Mouse (Mus musculus) MEL (cell line): ENCODE measurements around the gene Gm3952. TPM values are rescaled to one million over a fixed set of nuclear protein-coding genes. Genes with fewer than 3 reads are reported as not detected.
A peak's percentile ranks its signal among the peaks of the same experiment; 100 is the strongest.

Experiments used
- DNase-seq: peaks from one replicate; pipeline ENCODE4 v3.0.0; 2011; ENCODE audit warnings: low read depth, low spot score
- H3K27ac ChIP-seq: 2 replicates; pipeline ENCODE4 v1.5.1; 2012; ENCODE audit warnings: low read depth, mild to moderate bottlenecking, control low read depth, low read length, moderate library complexity; ENCODE audit not compliant: control insufficient read depth
- H3K27me3 ChIP-seq, 2 experiments: fragments of 150-350 bp in 1 of 2; sonication (generic) in 1 of 2; 2 replicates each; pipeline ENCODE4 v1.6.1; 2012; ENCODE audit warnings: low read length in 2 of 2, mild to moderate bottlenecking in 2 of 2, improper control_type of control experiment in 1 of 2, moderate library complexity in 1 of 2; ENCODE audit not compliant: insufficient read depth in 2 of 2, control insufficient read depth in 1 of 2
- H3K36me3 ChIP-seq, 2 experiments: 2 replicates each; pipeline ENCODE4 v1.6.1; 2012 to 2014; ENCODE audit warnings: low read length in 2 of 2, improper control_type of control experiment in 1 of 2, inconsistent platforms in 1 of 2, mild to moderate bottlenecking in 1 of 2; ENCODE audit not compliant: insufficient read depth in 2 of 2, control insufficient read depth in 1 of 2
- H3K4me1 ChIP-seq, 2 experiments: fragments of 150-350 bp in 1 of 2; sonication (generic) in 1 of 2; 2 replicates each; pipeline ENCODE4 v1.6.1; 2012; ENCODE audit warnings: low read length in 2 of 2, improper control_type of control experiment in 1 of 2, mild to moderate bottlenecking in 1 of 2; ENCODE audit not compliant: insufficient read depth in 2 of 2, control insufficient read depth in 1 of 2
- H3K4me3 ChIP-seq, 2 experiments: fragments of 150-350 bp in 1 of 2; sonication (generic) in 1 of 2; 2 replicates each; pipeline ENCODE4 v1.5.1; 2012; ENCODE audit warnings: low read depth in 2 of 2, low read length in 2 of 2, mild to moderate bottlenecking in 2 of 2, moderate library complexity in 2 of 2, control low read depth in 1 of 2, improper control_type of control experiment in 1 of 2; ENCODE audit not compliant: control insufficient read depth in 1 of 2, insufficient read depth in 1 of 2
- H3K79me2 ChIP-seq: 2 replicates; pipeline ENCODE4 v1.6.1; 2012; ENCODE audit warnings: mild to moderate bottlenecking, low read length, moderate library complexity; ENCODE audit not compliant: control insufficient read depth, poor library complexity, insufficient read depth
- H3K9ac ChIP-seq: 2 replicates; pipeline ENCODE4 v1.6.1; 2012; ENCODE audit warnings: low read depth, mild to moderate bottlenecking, control low read depth, low read length, moderate library complexity; ENCODE audit not compliant: control insufficient read depth, poor library complexity, severe bottlenecking
- H3K9me3 ChIP-seq: fragments of 150-350 bp; sonication (generic); replicated peaks from 2 replicates; pipeline ENCODE4 v1.6.1; 2012; ENCODE audit warnings: mild to moderate bottlenecking, low read length, improper control_type of control experiment, moderate library complexity; ENCODE audit not compliant: insufficient read depth
- BHLHE40 ChIP-seq: IDR thresholded peaks from 2 replicates; pipeline ENCODE4 v1.6.1; 2012; ENCODE audit warnings: low read depth, mild to moderate bottlenecking, inconsistent platforms, low read length, improper control_type of control experiment, borderline replicate concordance
- CHD1 ChIP-seq: IDR thresholded peaks from 2 replicates; pipeline ENCODE4 v1.6.1; 2012; ENCODE audit warnings: low read depth, mild to moderate bottlenecking, inconsistent platforms, low read length, improper control_type of control experiment
- ELF1 ChIP-seq: IDR thresholded peaks from 2 replicates; pipeline ENCODE4 v1.6.1; 2014; ENCODE audit warnings: low read depth, mild to moderate bottlenecking, inconsistent platforms, low read length, improper control_type of control experiment, moderate library complexity
- ETS1 ChIP-seq: IDR thresholded peaks from 2 replicates; pipeline ENCODE4 v1.6.1; 2012; ENCODE audit warnings: low read depth, mild to moderate bottlenecking, inconsistent platforms, low read length, improper control_type of control experiment, moderate library complexity
- HCFC1 ChIP-seq: IDR thresholded peaks from 2 replicates; pipeline ENCODE4 v1.6.1; 2012; ENCODE audit warnings: low read depth, mild to moderate bottlenecking, inconsistent platforms, low read length, improper control_type of control experiment, moderate library complexity
- JUND ChIP-seq: IDR thresholded peaks from 2 replicates; pipeline ENCODE4 v1.6.1; 2011; ENCODE audit warnings: low read depth, mild to moderate bottlenecking, improper control_type of control experiment, low read length
- KAT2A ChIP-seq: conservative IDR thresholded peaks from 2 replicates; pipeline ENCODE4 v1.6.1; 2012; ENCODE audit warnings: low read depth, low read length, improper control_type of control experiment, inconsistent platforms
- MAFK ChIP-seq: IDR thresholded peaks from 2 replicates; pipeline ENCODE4 v1.6.1; 2011; ENCODE audit warnings: low read depth, mild to moderate bottlenecking, low read length, improper control_type of control experiment, borderline replicate concordance
- MYB ChIP-seq: IDR thresholded peaks from 2 replicates; pipeline ENCODE4 v1.6.1; 2011; ENCODE audit warnings: mild to moderate bottlenecking, low read depth, low read length, improper control_type of control experiment
- NRF1 ChIP-seq: IDR thresholded peaks from 2 replicates; pipeline ENCODE4 v1.6.1; 2014; ENCODE audit warnings: low read depth, mild to moderate bottlenecking, inconsistent platforms, low read length, improper control_type of control experiment, moderate library complexity; ENCODE audit not compliant: poor library complexity, insufficient read depth, severe bottlenecking
- POLR2AphosphoS2 ChIP-seq: IDR thresholded peaks from 2 replicates; pipeline ENCODE4 v1.6.1; 2011; ENCODE audit warnings: low read length, improper control_type of control experiment
- POLR2AphosphoS5 ChIP-seq: IDR thresholded peaks from 2 replicates; pipeline ENCODE4 v1.6.1; 2012; ENCODE audit warnings: low read depth, borderline replicate concordance, mild to moderate bottlenecking, inconsistent platforms, low read length, moderate library complexity, mixed read lengths
- RCOR1 ChIP-seq: IDR thresholded peaks from 2 replicates; pipeline ENCODE4 v1.6.1; 2012; ENCODE audit warnings: low read depth, mild to moderate bottlenecking, inconsistent platforms, low read length, improper control_type of control experiment
- SMC3 ChIP-seq: IDR thresholded peaks from 2 replicates; pipeline ENCODE4 v1.6.1; 2011; ENCODE audit warnings: low read depth, low read length, improper control_type of control experiment
- TAL1 ChIP-seq: IDR thresholded peaks from 2 replicates; pipeline ENCODE4 v1.6.1; 2012; ENCODE audit warnings: mild to moderate bottlenecking, inconsistent platforms, low read length, moderate library complexity, mixed read lengths
- TBP ChIP-seq: IDR thresholded peaks from 2 replicates; pipeline ENCODE4 v1.8.0; 2011; ENCODE audit warnings: low read depth, low read length, improper control_type of control experiment
- TCF12 ChIP-seq: IDR thresholded peaks from 2 replicates; pipeline ENCODE4 v1.6.1; 2014; ENCODE audit warnings: low read depth, mild to moderate bottlenecking, inconsistent platforms, low read length, improper control_type of control experiment, moderate library complexity
- USF1 ChIP-seq: IDR thresholded peaks from 2 replicates; pipeline ENCODE4 v1.6.1; 2014; ENCODE audit warnings: low read depth, mild to moderate bottlenecking, inconsistent platforms, low read length, improper control_type of control experiment, moderate library complexity
- USF2 ChIP-seq, 2 experiments: IDR thresholded peaks; 2 replicates each; pipeline ENCODE4 v1.6.1; 2011 to 2012; ENCODE audit warnings: improper control_type of control experiment in 2 of 2, low read length in 2 of 2, borderline replicate concordance in 1 of 2, inconsistent platforms in 1 of 2, low read depth in 1 of 2, mild to moderate bottlenecking in 1 of 2; ENCODE audit not compliant: insufficient read depth in 1 of 2
- ZMIZ1 ChIP-seq: IDR thresholded peaks from 2 replicates; pipeline ENCODE4 v1.6.1; 2012; ENCODE audit warnings: low read depth, mild to moderate bottlenecking, inconsistent platforms, low read length, improper control_type of control experiment, moderate library complexity
- ZNF384 ChIP-seq: IDR thresholded peaks from 2 replicates; pipeline ENCODE4 v1.6.1; 2012; ENCODE audit warnings: low read depth, mild to moderate bottlenecking, inconsistent platforms, low read length, improper control_type of control experiment
- polyA plus RNA-seq, 2 experiments: library from polyadenylated mRNA; stranded (reverse) in 1 of 2; unstranded in 1 of 2; fragments of >175 nt in 1 of 2; fragments of >200 nt in 1 of 2; gene quantifications; 2 replicates each; pipeline versions ENCODE4 v1.2.1 to v1.2.4; 2012; ENCODE audit warnings: low replicate concordance in 2 of 2, low read depth in 1 of 2; ENCODE audit not compliant: insufficient read length in 2 of 2, insufficient read depth in 1 of 2, missing spikeins in 1 of 2
- total RNA-seq: library from RNA; depleted of rRNA; stranded (reverse); fragments of 300-350 nt; gene quantifications from 2 replicates; pipeline ENCODE4 v1.2.3, GENCODE M21; 2012

The Gm3952 gene
- total and polyA plus RNA-seq, 3 experiments = not detected

GRCm38 (mm10) chr8:128704376-128704775 lies 94.1 kb downstream of the Gm3952 start:
- H3K27me3 ChIP-seq = no peaks in the 10 kb centered on the region
- no peak overlapping the region for H3K27ac ChIP-seq
- TF ChIP-seq USF1 (no peak), NRF1 (no peak), MYB (no peak), BHLHE40 (no peak), POLR2AphosphoS5 (no peak), TBP (no peak), MAFK (no peak), SMC3 (no peak), KAT2A (no peak), TCF12 (no peak), ETS1 (no peak), ZMIZ1 (no peak), JUND (no peak), RCOR1 (no peak), ELF1 (no peak), HCFC1 (no peak), TAL1 (no peak), CHD1 (no peak), USF2 (IDR thresholded peaks at IDR 0.05; ENCODE audit: borderline replicate concordance in 1 of 2, insufficient read depth in 1 of 2, low read depth in 1 of 2, low read length in 2 of 2) (no peak), ZNF384 (no peak)
- TF ChIP-seq, all 39 proteins: peak for 0
- no peak overlapping the region for H3K9ac ChIP-seq
- DNase-seq = no peak
- no peaks in the 10 kb centered on the region for H3K9me3 ChIP-seq
- peaks cover 0 to 6% of the 10 kb centered on the region in 2 experiments; a peak in 2 of 4 replicates for H3K4me1 ChIP-seq
- peaks cover 14% of the 10 kb centered on the region for H3K79me2 ChIP-seq
- H3K36me3 ChIP-seq = peaks cover 12 to 15% of the 10 kb centered on the region in 2 experiments
- H3K4me3 ChIP-seq = no peak overlapping the region

GRCm38 (mm10) chr8:128697945-128698344 lies 100.5 kb downstream of the Gm3952 start:
- peaks cover 0 to 59% of the 10 kb centered on the region in 2 experiments; a peak in 2 of 4 replicates for H3K36me3 ChIP-seq
- no peak overlapping the region for H3K9ac ChIP-seq
- DNase-seq = no peak
- peaks cover 55% of the 10 kb centered on the region for H3K79me2 ChIP-seq
- TF ChIP-seq ZNF384 = peak; percentile 75
- TF ChIP-seq JUND = no peak
- TF ChIP-seq TAL1 = peak; percentile 16; the same call in 1 of the 2 replicates
- no peak for TF ChIP-seq POLR2AphosphoS2
- H3K4me3 ChIP-seq = no peak overlapping the region
- peaks cover 16 to 29% of the 10 kb centered on the region in 2 experiments for H3K4me1 ChIP-seq
- no peaks in the 10 kb centered on the region for H3K27me3 ChIP-seq
- H3K9me3 ChIP-seq = no peaks in the 10 kb centered on the region
- no peak overlapping the region for H3K27ac ChIP-seq
